Mouse (Mus musculus) CD4-positive, CD25-positive, alpha-beta regulatory T cell, adult 9 weeks (primary cell): ENCODE measurements around the gene Mitf. TPM values are rescaled to one million over a fixed set of nuclear protein-coding genes. Genes with fewer than 3 reads are reported as not detected.

Experiments used
- polyA plus RNA-seq: library from polyadenylated mRNA; unstranded; fragments of 100-300 nt; shearing (Covaris generic); gene quantifications from one replicate; pipeline ENCODE4 v1.2.1, GENCODE M21; 2017

Mitf gene
- polyA plus RNA-seq: 1.2 TPM

DNA sequence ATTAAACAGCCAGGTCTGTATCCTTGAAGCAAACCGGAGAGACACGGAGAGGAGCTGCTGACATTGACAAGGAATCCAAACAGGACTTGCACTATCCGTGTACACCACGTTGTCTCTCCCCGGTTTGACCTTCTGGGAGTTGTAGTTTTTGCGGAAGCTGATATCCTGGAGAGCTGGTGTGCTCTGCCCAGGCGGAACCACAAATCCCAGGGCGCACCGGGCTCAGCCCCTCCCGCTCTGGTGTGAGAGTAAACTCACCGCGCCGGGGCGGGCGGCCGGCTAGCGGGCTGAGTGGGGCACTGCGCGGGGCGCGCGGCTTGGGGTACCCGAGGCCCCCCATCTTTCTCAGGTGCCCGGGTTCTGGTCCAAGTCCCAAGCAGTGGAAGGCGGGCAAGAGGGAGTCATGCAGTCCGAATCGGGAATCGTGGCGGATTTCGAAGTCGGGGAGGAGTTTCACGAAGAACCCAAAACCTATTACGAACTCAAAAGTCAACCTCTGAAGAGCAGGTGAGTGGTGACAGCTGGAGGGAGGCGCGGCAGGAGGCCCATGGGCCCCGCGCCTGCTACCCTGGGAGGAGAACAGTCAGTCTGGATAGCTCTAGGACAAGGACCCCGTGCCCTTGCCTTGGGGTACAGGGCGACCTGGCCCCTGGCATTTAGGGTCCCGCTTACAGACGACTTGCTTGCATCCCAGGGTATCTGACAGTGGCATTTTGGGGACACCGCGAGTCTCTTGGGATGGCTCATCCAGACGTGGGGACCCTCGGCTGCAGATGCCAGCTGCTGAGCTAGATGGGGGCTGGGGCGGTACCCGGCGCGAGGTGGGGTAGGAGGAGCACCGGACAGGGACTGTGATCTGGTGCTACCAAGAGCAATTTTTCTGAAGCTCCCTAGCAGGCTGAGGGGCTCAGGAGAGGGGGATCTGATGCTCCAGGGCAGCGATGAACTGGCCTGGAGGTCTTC lies at the start of gene Mitf:
Gene Mitf (plus strand): TSS at position 272 of the 963 bp plus-strand sequence.

Other genes with a start within 250 kb of the Mitf start
- gene Frmd4b, start 189.5 kb upstream of the Mitf start, polyA plus RNA-seq: 16.0 TPM